15 mouse cellular contexts compared by ENCODE assay signal in the genomic region with DNA sequence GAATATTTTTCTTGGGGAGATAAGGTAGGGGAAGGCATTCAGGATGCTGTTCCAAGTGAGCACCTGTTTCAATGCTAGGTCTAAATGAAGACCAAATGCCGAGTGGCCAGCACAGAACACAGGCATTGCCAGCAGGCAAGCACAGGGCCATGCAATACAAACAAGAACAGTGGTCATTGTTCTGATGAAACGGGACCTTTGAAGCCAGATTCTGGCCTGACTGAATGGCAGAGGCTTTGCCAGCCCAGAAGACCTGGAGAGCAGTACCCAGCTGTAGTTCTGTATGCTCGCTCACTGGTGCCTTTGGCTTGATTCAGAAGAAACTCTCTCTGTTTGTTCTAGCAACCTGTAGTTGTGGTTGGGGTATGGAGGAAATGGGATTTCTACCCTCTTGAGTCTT.
"Had no signal": no experiment of that assay in that cellular context is flagged by ENCODE, and none has a peak within 500 bp of the region (broad histone marks: within the 10 kb centered on the region; RNA-seq: fewer than 3 reads in every experiment).

No protein-coding gene starts in this region.

- ATAC-seq: hindbrain, postnatal 0 days; intestine, embryonic 16.5 days had no signal

- DNase-seq: gastrocnemius, postnatal 14 days; gastrocnemius, postnatal 36 days; heart, adult 18-20 months; heart, postnatal 14 days; heart, postnatal 36 days; kidney, adult 11 months; kidney, adult 2 months; kidney, adult 9 months; kidney, postnatal 14 days; kidney, postnatal 36 days; layer of hippocampus, postnatal 36 days; left cerebral cortex, postnatal 4 days; liver, embryonic 13.5 days had no signal
